Mouse (Mus musculus) MEL (cell line): ENCODE data around the gene Chmp3. TPM values are rescaled to one million over a fixed set of nuclear protein-coding genes. Genes with fewer than 3 reads are reported as not detected.

Experiments
- DNase-seq: peaks from one replicate; pipeline ENCODE4 v3.0.0; 2011; ENCODE audit warnings: low read depth, low spot score
- H3K27ac ChIP-seq: 2 replicates; pipeline ENCODE4 v1.5.1; 2012; ENCODE audit warnings: low read depth, mild to moderate bottlenecking, control low read depth, low read length, moderate library complexity; ENCODE audit not compliant: control insufficient read depth
- H3K27me3 ChIP-seq, 2 experiments: fragments of 150-350 bp in 1 of 2; sonication (generic) in 1 of 2; 2 replicates each; pipeline ENCODE4 v1.6.1; 2012; ENCODE audit warnings: low read length in 2 of 2, mild to moderate bottlenecking in 2 of 2, improper control_type of control experiment in 1 of 2, moderate library complexity in 1 of 2; ENCODE audit not compliant: insufficient read depth in 2 of 2, control insufficient read depth in 1 of 2
- H3K36me3 ChIP-seq, 2 experiments: 2 replicates each; pipeline ENCODE4 v1.6.1; 2012 to 2014; ENCODE audit warnings: low read length in 2 of 2, improper control_type of control experiment in 1 of 2, inconsistent platforms in 1 of 2, mild to moderate bottlenecking in 1 of 2; ENCODE audit not compliant: insufficient read depth in 2 of 2, control insufficient read depth in 1 of 2
- H3K4me1 ChIP-seq, 2 experiments: fragments of 150-350 bp in 1 of 2; sonication (generic) in 1 of 2; 2 replicates each; pipeline ENCODE4 v1.6.1; 2012; ENCODE audit warnings: low read length in 2 of 2, improper control_type of control experiment in 1 of 2, mild to moderate bottlenecking in 1 of 2; ENCODE audit not compliant: insufficient read depth in 2 of 2, control insufficient read depth in 1 of 2
- H3K4me3 ChIP-seq, 2 experiments: fragments of 150-350 bp in 1 of 2; sonication (generic) in 1 of 2; 2 replicates each; pipeline ENCODE4 v1.5.1; 2012; ENCODE audit warnings: low read depth in 2 of 2, low read length in 2 of 2, mild to moderate bottlenecking in 2 of 2, moderate library complexity in 2 of 2, control low read depth in 1 of 2, improper control_type of control experiment in 1 of 2; ENCODE audit not compliant: control insufficient read depth in 1 of 2, insufficient read depth in 1 of 2
- H3K79me2 ChIP-seq: 2 replicates; pipeline ENCODE4 v1.6.1; 2012; ENCODE audit warnings: mild to moderate bottlenecking, low read length, moderate library complexity; ENCODE audit not compliant: control insufficient read depth, poor library complexity, insufficient read depth
- H3K9ac ChIP-seq: 2 replicates; pipeline ENCODE4 v1.6.1; 2012; ENCODE audit warnings: low read depth, mild to moderate bottlenecking, control low read depth, low read length, moderate library complexity; ENCODE audit not compliant: control insufficient read depth, poor library complexity, severe bottlenecking
- H3K9me3 ChIP-seq: fragments of 150-350 bp; sonication (generic); replicated peaks from 2 replicates; pipeline ENCODE4 v1.6.1; 2012; ENCODE audit warnings: mild to moderate bottlenecking, low read length, improper control_type of control experiment, moderate library complexity; ENCODE audit not compliant: insufficient read depth
- BHLHE40 ChIP-seq: IDR thresholded peaks from 2 replicates; pipeline ENCODE4 v1.6.1; 2012; ENCODE audit warnings: low read depth, mild to moderate bottlenecking, inconsistent platforms, low read length, improper control_type of control experiment, borderline replicate concordance
- CHD2 ChIP-seq: IDR thresholded peaks from 2 replicates; pipeline ENCODE4 v1.6.1; 2011; ENCODE audit warnings: low read length, improper control_type of control experiment
- CTCF ChIP-seq, 3 experiments: IDR thresholded peaks in 2 of 3; conservative IDR thresholded peaks in 1 of 3; 2 replicates each; pipeline ENCODE4 v1.5.1; 2011 to 2012; ENCODE audit warnings: low read length in 3 of 3, low read depth in 2 of 3, mild to moderate bottlenecking in 2 of 3, improper control_type of control experiment in 1 of 3, inconsistent platforms in 1 of 3, mixed read lengths in 1 of 3, moderate library complexity in 1 of 3; ENCODE audit not compliant: control insufficient read depth in 1 of 3, insufficient read depth in 1 of 3, poor library complexity in 1 of 3, severe bottlenecking in 1 of 3
- ELF1 ChIP-seq: IDR thresholded peaks from 2 replicates; pipeline ENCODE4 v1.6.1; 2014; ENCODE audit warnings: low read depth, mild to moderate bottlenecking, inconsistent platforms, low read length, improper control_type of control experiment, moderate library complexity
- ETS1 ChIP-seq: IDR thresholded peaks from 2 replicates; pipeline ENCODE4 v1.6.1; 2012; ENCODE audit warnings: low read depth, mild to moderate bottlenecking, inconsistent platforms, low read length, improper control_type of control experiment, moderate library complexity
- GATA1 ChIP-seq: IDR thresholded peaks from 2 replicates; pipeline ENCODE4 v1.6.1; 2011; ENCODE audit warnings: low read depth, low read length, improper control_type of control experiment
- KAT2A ChIP-seq: conservative IDR thresholded peaks from 2 replicates; pipeline ENCODE4 v1.6.1; 2012; ENCODE audit warnings: low read depth, low read length, improper control_type of control experiment, inconsistent platforms
- MAFK ChIP-seq: IDR thresholded peaks from 2 replicates; pipeline ENCODE4 v1.6.1; 2011; ENCODE audit warnings: low read depth, mild to moderate bottlenecking, low read length, improper control_type of control experiment, borderline replicate concordance
- MEF2A ChIP-seq: IDR thresholded peaks from 2 replicates; pipeline ENCODE4 v1.6.1; 2014; ENCODE audit warnings: low read depth, mild to moderate bottlenecking, inconsistent platforms, low read length, improper control_type of control experiment; ENCODE audit not compliant: poor library complexity, insufficient replicate concordance, severe bottlenecking; ENCODE audit errors: extremely low read depth
- MYC ChIP-seq: IDR thresholded peaks from 2 replicates; pipeline ENCODE4 v1.6.1; 2011; ENCODE audit warnings: low read depth, mild to moderate bottlenecking, low read length, improper control_type of control experiment, moderate library complexity
- NELFE ChIP-seq: IDR thresholded peaks from 2 replicates; pipeline ENCODE4 v1.6.1; 2011; ENCODE audit warnings: low read depth, low read length, improper control_type of control experiment
- NRF1 ChIP-seq: IDR thresholded peaks from 2 replicates; pipeline ENCODE4 v1.6.1; 2014; ENCODE audit warnings: low read depth, mild to moderate bottlenecking, inconsistent platforms, low read length, improper control_type of control experiment, moderate library complexity; ENCODE audit not compliant: poor library complexity, insufficient read depth, severe bottlenecking
- POLR2A ChIP-seq, 2 experiments: IDR thresholded peaks; 2 replicates each; pipeline ENCODE4 v1.6.1; 2011 to 2012; ENCODE audit warnings: low read length in 2 of 2, mild to moderate bottlenecking in 2 of 2, control low read depth in 1 of 2, improper control_type of control experiment in 1 of 2, low read depth in 1 of 2, moderate library complexity in 1 of 2; ENCODE audit not compliant: control insufficient read depth in 1 of 2, insufficient read depth in 1 of 2, poor library complexity in 1 of 2
- POLR2AphosphoS2 ChIP-seq: IDR thresholded peaks from 2 replicates; pipeline ENCODE4 v1.6.1; 2011; ENCODE audit warnings: low read length, improper control_type of control experiment
- POLR2AphosphoS5 ChIP-seq: IDR thresholded peaks from 2 replicates; pipeline ENCODE4 v1.6.1; 2012; ENCODE audit warnings: low read depth, borderline replicate concordance, mild to moderate bottlenecking, inconsistent platforms, low read length, moderate library complexity, mixed read lengths
- RAD21 ChIP-seq: IDR thresholded peaks from 2 replicates; pipeline ENCODE4 v1.6.1; 2011; ENCODE audit warnings: mild to moderate bottlenecking, low read depth, low read length, improper control_type of control experiment
- RCOR1 ChIP-seq: IDR thresholded peaks from 2 replicates; pipeline ENCODE4 v1.6.1; 2012; ENCODE audit warnings: low read depth, mild to moderate bottlenecking, inconsistent platforms, low read length, improper control_type of control experiment
- SIN3A ChIP-seq: IDR thresholded peaks from 2 replicates; pipeline ENCODE4 v1.6.1; 2012; ENCODE audit warnings: low read length, improper control_type of control experiment, inconsistent platforms
- SMC3 ChIP-seq: IDR thresholded peaks from 2 replicates; pipeline ENCODE4 v1.6.1; 2011; ENCODE audit warnings: low read depth, low read length, improper control_type of control experiment
- TAL1 ChIP-seq: IDR thresholded peaks from 2 replicates; pipeline ENCODE4 v1.6.1; 2012; ENCODE audit warnings: mild to moderate bottlenecking, inconsistent platforms, low read length, moderate library complexity, mixed read lengths
- TCF12 ChIP-seq: IDR thresholded peaks from 2 replicates; pipeline ENCODE4 v1.6.1; 2014; ENCODE audit warnings: low read depth, mild to moderate bottlenecking, inconsistent platforms, low read length, improper control_type of control experiment, moderate library complexity
- UBTF ChIP-seq: IDR thresholded peaks from 2 replicates; pipeline ENCODE4 v1.6.1; 2012; ENCODE audit warnings: low read depth, mild to moderate bottlenecking, inconsistent platforms, low read length, improper control_type of control experiment, moderate library complexity, borderline replicate concordance; ENCODE audit not compliant: insufficient read depth
- USF2 ChIP-seq, 2 experiments: IDR thresholded peaks; 2 replicates each; pipeline ENCODE4 v1.6.1; 2011 to 2012; ENCODE audit warnings: improper control_type of control experiment in 2 of 2, low read length in 2 of 2, borderline replicate concordance in 1 of 2, inconsistent platforms in 1 of 2, low read depth in 1 of 2, mild to moderate bottlenecking in 1 of 2; ENCODE audit not compliant: insufficient read depth in 1 of 2
- ZNF384 ChIP-seq: IDR thresholded peaks from 2 replicates; pipeline ENCODE4 v1.6.1; 2012; ENCODE audit warnings: low read depth, mild to moderate bottlenecking, inconsistent platforms, low read length, improper control_type of control experiment
- polyA plus RNA-seq, 2 experiments: library from polyadenylated mRNA; stranded (reverse) in 1 of 2; unstranded in 1 of 2; fragments of >175 nt in 1 of 2; fragments of >200 nt in 1 of 2; gene quantifications; 2 replicates each; pipeline versions ENCODE4 v1.2.1 to v1.2.4; 2012; ENCODE audit warnings: low replicate concordance in 2 of 2, low read depth in 1 of 2; ENCODE audit not compliant: insufficient read length in 2 of 2, insufficient read depth in 1 of 2, missing spikeins in 1 of 2
- total RNA-seq: library from RNA; depleted of rRNA; stranded (reverse); fragments of 300-350 nt; gene quantifications from 2 replicates; pipeline ENCODE4 v1.2.3, GENCODE M21; 2012

The Chmp3 gene
- total and polyA plus RNA-seq, 3 experiments: 41.7 to 69.3 TPM; not detected in 1

GRCm38 (mm10) chr6:71613225-71613624 lies 69.6 kb downstream of the Chmp3 start:
- DNase-seq: no peak
- Histone ChIP-seq H3K27ac (no peak overlapping the region), H3K36me3 (peaks cover 17 to 55% of the 10 kb centered on the region in 2 experiments), H3K27me3 (no peaks in the 10 kb centered on the region), H3K4me3 (no peak overlapping the region), H3K79me2 (no peaks in the 10 kb centered on the region), H3K4me1 (peaks cover 0 to 3% of the 10 kb centered on the region in 2 experiments; a peak in 1 of 4 replicates), H3K9ac (no peak overlapping the region), H3K9me3 (no peaks in the 10 kb centered on the region)
- TF ChIP-seq NELFE (no peak), CTCF (IDR thresholded peaks at IDR 0.05 in 2 of 3, conservative IDR thresholded peaks at IDR 0.05 in 1 of 3; ENCODE audit: control insufficient read depth in 1 of 3, insufficient read depth in 1 of 3, low read depth in 2 of 3, low read length in 3 of 3, poor library complexity in 1 of 3, severe bottlenecking in 1 of 3) (no peak), SIN3A (no peak)

GRCm38 (mm10) chr6:71616959-71617358 lies 73.4 kb downstream of the Chmp3 start:
- Histone ChIP-seq H3K36me3 (peaks cover 3 to 57% of the 10 kb centered on the region in 2 experiments), H3K9ac (no peak overlapping the region), H3K27me3 (no peaks in the 10 kb centered on the region), H3K4me1 (peaks cover 0 to 3% of the 10 kb centered on the region in 2 experiments; a peak in 1 of 4 replicates), H3K79me2 (no peaks in the 10 kb centered on the region), H3K4me3 (no peak overlapping the region), H3K27ac (no peak overlapping the region), H3K9me3 (no peaks in the 10 kb centered on the region)
- DNase-seq: no peak
- no peak for TF ChIP-seq MYC
- TF ChIP-seq CTCF (IDR thresholded peaks at IDR 0.05 in 2 of 3, conservative IDR thresholded peaks at IDR 0.05 in 1 of 3; ENCODE audit: control insufficient read depth in 1 of 3, insufficient read depth in 1 of 3, low read depth in 2 of 3, low read length in 3 of 3, poor library complexity in 1 of 3, severe bottlenecking in 1 of 3): no peak
- TF ChIP-seq NRF1: no peak
- no peak for TF ChIP-seq ZNF384
- no peak for TF ChIP-seq RCOR1
- TF ChIP-seq CHD2: no peak
- TF ChIP-seq USF2 (IDR thresholded peaks at IDR 0.05; ENCODE audit: borderline replicate concordance in 1 of 2, insufficient read depth in 1 of 2, low read depth in 1 of 2, low read length in 2 of 2): no peak
- no peak for TF ChIP-seq UBTF
- no peak for TF ChIP-seq MAFK
- no peak for TF ChIP-seq GATA1
- TF ChIP-seq TAL1: no peak

GRCm38 (mm10) chr6:71621551-71621950 lies 78.0 kb downstream of the Chmp3 start:
- Histone ChIP-seq H3K9ac (no peak overlapping the region), H3K4me3 (no peak overlapping the region), H3K36me3 (peaks cover 2 to 66% of the 10 kb centered on the region in 2 experiments; a peak in 3 of 4 replicates), H3K27me3 (no peaks in the 10 kb centered on the region), H3K9me3 (no peaks in the 10 kb centered on the region), H3K27ac (no peak overlapping the region), H3K79me2 (no peaks in the 10 kb centered on the region), H3K4me1 (no peaks in the 10 kb centered on the region)
- no peak for DNase-seq
- no peak for TF ChIP-seq TCF12
- TF ChIP-seq RCOR1: no peak
- TF ChIP-seq RAD21: no peak
- no peak for TF ChIP-seq BHLHE40
- TF ChIP-seq POLR2A (IDR thresholded peaks at IDR 0.05; ENCODE audit: control insufficient read depth in 1 of 2, insufficient read depth in 1 of 2, low read depth in 1 of 2, low read length in 2 of 2, poor library complexity in 1 of 2): no peak
- TF ChIP-seq POLR2AphosphoS5: no peak
- TF ChIP-seq ELF1: no peak
- no peak for TF ChIP-seq CHD2
- no peak for TF ChIP-seq TAL1
- no peak for TF ChIP-seq KAT2A
- no peak for TF ChIP-seq ETS1
- no peak for TF ChIP-seq MEF2A
- no peak for TF ChIP-seq POLR2AphosphoS2
- TF ChIP-seq MAFK: no peak
- no peak for TF ChIP-seq GATA1
- no peak for TF ChIP-seq SMC3
- TF ChIP-seq CTCF (IDR thresholded peaks at IDR 0.05 in 2 of 3, conservative IDR thresholded peaks at IDR 0.05 in 1 of 3; ENCODE audit: control insufficient read depth in 1 of 3, insufficient read depth in 1 of 3, low read depth in 2 of 3, low read length in 3 of 3, poor library complexity in 1 of 3, severe bottlenecking in 1 of 3): no peak
